Mouse (Mus musculus): ENCODE measurements at regions not wholly inside any gene's neighbourhood (a gene's known extent, or its start where the extent isn't known, plus 50 kb on each side); places are given as distances from the start of the nearest gene placed in this dataset.

DNA sequence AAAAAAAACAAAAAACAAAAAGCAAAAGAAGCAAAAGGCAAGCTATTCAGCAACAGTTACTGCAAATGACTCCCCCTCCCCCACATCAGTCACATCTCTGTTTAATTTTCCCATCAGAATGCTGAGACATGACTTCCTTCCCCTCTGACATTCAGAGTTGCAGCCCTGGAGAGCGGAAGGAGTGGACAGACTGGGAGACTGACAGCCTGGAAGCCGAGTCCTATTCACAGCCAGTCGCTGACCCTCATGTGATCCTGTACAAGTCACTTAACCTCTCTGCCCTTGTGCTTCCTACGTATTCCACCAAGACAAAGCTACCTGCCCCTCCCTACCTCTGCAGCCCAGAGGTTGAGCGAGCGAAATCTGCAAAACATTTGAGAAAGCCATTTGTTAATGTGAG lies 161.2 kb downstream of the Barhl2 start:
- Histone ChIP-seq H3K4me2 (no peak overlapping the region), H3K36me3 (ENCODE audit: control insufficient read depth, insufficient read depth, low read length) (no peaks in the 10 kb centered on the region), H3K27me3 (ENCODE audit: control insufficient read depth, insufficient read depth, low read length) (peaks cover 2% of the 10 kb centered on the region; the same call in 1 of the 2 replicates), H3K9ac (ENCODE audit: low read length) (no peak overlapping the region), H3K9me3 (ENCODE audit: control insufficient read depth, low read length) (no peaks in the 10 kb centered on the region), H3K4me1 (ENCODE audit: control insufficient read depth, insufficient read depth, low read length) (peaks cover 18% of the 10 kb centered on the region), H3K27ac (ENCODE audit: low read depth, low read length) (no peak overlapping the region), H3K4me3 (ENCODE audit: low read depth, low read length) (no peak overlapping the region)
- ATAC-seq (ENCODE audit: low FRiP score) (peak; percentile 67), DNase-seq (ENCODE audit: low spot score, missing footprints) (no peak)
- WGBS = 7% methylated on average over 6 of the region's 6 CpGs

DNA sequence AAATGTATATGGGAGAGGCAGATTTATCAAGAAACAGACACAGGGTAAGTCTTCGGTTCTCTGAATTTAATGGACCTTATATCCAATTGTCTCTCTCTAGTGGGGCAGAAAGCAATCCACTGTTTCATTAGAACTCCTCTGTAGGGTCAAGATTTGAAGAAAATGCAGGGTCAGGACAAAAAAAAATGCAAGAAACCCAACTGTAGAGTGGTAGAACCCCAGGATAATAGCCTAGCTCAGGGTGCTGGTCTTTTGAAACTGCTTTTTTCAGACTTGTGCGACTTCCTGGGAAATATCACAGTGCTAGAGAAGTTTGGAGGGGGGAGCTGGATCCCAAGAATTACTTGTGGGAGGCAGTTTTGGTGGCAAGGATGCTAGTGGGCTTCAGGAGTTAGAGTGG lies 162.0 kb downstream of the Barhl2 start:
- 20% methylated on average over 2 of the region's 2 CpGs for WGBS
- H3K27ac ChIP-seq (ENCODE audit: low read depth, low read length) = peak overlapping the region; percentile 17; the same call in 1 of the 2 replicates
- peaks cover 18% of the 10 kb centered on the region for H3K4me1 ChIP-seq (ENCODE audit: control insufficient read depth, insufficient read depth, low read length)
- ATAC-seq (ENCODE audit: low FRiP score) = peak; percentile 31; the same call in 1 of the 2 replicates
- no peak overlapping the region for H3K9ac ChIP-seq (ENCODE audit: low read length)
- H3K27me3 ChIP-seq (ENCODE audit: control insufficient read depth, insufficient read depth, low read length) = peaks cover 2% of the 10 kb centered on the region; the same call in 1 of the 2 replicates
- DNase-seq (ENCODE audit: low spot score, missing footprints) = peak; percentile 91
- H3K4me2 ChIP-seq = no peak overlapping the region
- H3K36me3 ChIP-seq (ENCODE audit: control insufficient read depth, insufficient read depth, low read length) = no peaks in the 10 kb centered on the region
- no peak overlapping the region for H3K4me3 ChIP-seq (ENCODE audit: low read depth, low read length)
- H3K9me3 ChIP-seq (ENCODE audit: control insufficient read depth, low read length) = no peaks in the 10 kb centered on the region

DNA sequence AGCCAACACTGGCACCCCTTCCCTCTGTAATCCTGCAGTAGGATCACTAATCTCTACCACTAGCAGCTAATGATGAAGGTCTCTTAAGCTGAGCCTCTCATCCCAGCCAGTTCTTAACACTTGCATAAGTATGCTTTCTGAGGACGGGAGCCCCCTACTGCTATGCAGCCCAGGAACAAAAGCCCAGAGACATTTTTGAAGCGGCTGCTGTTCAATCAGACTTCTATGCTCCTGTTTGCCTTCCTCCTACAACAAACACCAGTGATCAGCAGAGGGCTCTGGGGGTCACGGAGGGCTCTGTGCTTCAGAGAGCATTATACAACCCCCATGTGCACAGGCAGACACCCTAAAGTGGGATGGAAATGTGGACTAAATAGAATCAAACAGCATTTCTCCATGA lies 162.4 kb downstream of the Barhl2 start:
- H3K27me3 ChIP-seq (ENCODE audit: control insufficient read depth, insufficient read depth, low read length) = peaks cover 2% of the 10 kb centered on the region; the same call in 1 of the 2 replicates
- ATAC-seq (ENCODE audit: low FRiP score) = peak; percentile 82
- DNase-seq (ENCODE audit: low spot score, missing footprints) = no peak
- no peak overlapping the region for H3K4me2 ChIP-seq
- peaks cover 18% of the 10 kb centered on the region for H3K4me1 ChIP-seq (ENCODE audit: control insufficient read depth, insufficient read depth, low read length)
- H3K9me3 ChIP-seq (ENCODE audit: control insufficient read depth, low read length) = no peaks in the 10 kb centered on the region
- WGBS = 0% methylated on average over 3 of the region's 3 CpGs
- H3K4me3 ChIP-seq (ENCODE audit: low read depth, low read length) = no peak overlapping the region
- no peak overlapping the region for H3K9ac ChIP-seq (ENCODE audit: low read length)
- no peak overlapping the region for H3K27ac ChIP-seq (ENCODE audit: low read depth, low read length)
- H3K36me3 ChIP-seq (ENCODE audit: control insufficient read depth, insufficient read depth, low read length) = no peaks in the 10 kb centered on the region

- Histone ChIP-seq H3K9me3 (ENCODE audit: control insufficient read depth, low read length) (no peaks in the 10 kb centered on the region), H3K4me1 (ENCODE audit: control insufficient read depth, insufficient read depth, low read length) (peaks cover 18% of the 10 kb centered on the region), H3K9ac (ENCODE audit: low read length) (no peak overlapping the region), H3K27me3 (ENCODE audit: control insufficient read depth, insufficient read depth, low read length) (0 out of 2 replicates have a peak, but pooled peaks cover 2% of the 10 kb centered on the region), H3K27ac (ENCODE audit: low read depth, low read length) (no peak overlapping the region), H3K4me3 (ENCODE audit: low read depth, low read length) (no peak overlapping the region), H3K4me2 (no peak overlapping the region), H3K36me3 (ENCODE audit: control insufficient read depth, insufficient read depth, low read length) (no peaks in the 10 kb centered on the region)
- 79% methylated on average over 16 of the region's 16 CpGs for WGBS
- ATAC-seq (ENCODE audit: low FRiP score) (no peak), DNase-seq (ENCODE audit: low spot score, missing footprints) (peak; percentile 77)
Observed at GRCm38 (mm10) chr5:106292387-106293229, 165.4 kb downstream of the Barhl2 start.

- peak; percentile 78 for DNase-seq (ENCODE audit: low spot score, missing footprints)
- H3K4me3 ChIP-seq (ENCODE audit: low read depth, low read length) = no peak overlapping the region
- H3K4me1 ChIP-seq (ENCODE audit: control insufficient read depth, insufficient read depth, low read length) = peaks cover 4% of the 10 kb centered on the region
- WGBS = 2% methylated on average over 4 of the region's 4 CpGs
- no peak overlapping the region for H3K27ac ChIP-seq (ENCODE audit: low read depth, low read length)
- H3K36me3 ChIP-seq (ENCODE audit: control insufficient read depth, insufficient read depth, low read length) = no peaks in the 10 kb centered on the region
- no peaks in the 10 kb centered on the region for H3K9me3 ChIP-seq (ENCODE audit: control insufficient read depth, low read length)
- H3K27me3 ChIP-seq (ENCODE audit: control insufficient read depth, insufficient read depth, low read length) = no peaks in the 10 kb centered on the region
- H3K9ac ChIP-seq (ENCODE audit: low read length) = no peak overlapping the region
- no peak for ATAC-seq (ENCODE audit: low FRiP score)
- H3K4me2 ChIP-seq = no peak overlapping the region; the same call in 1 of the 2 replicates
Observed at GRCm38 (mm10) chr5:106285152-106285551, 172.8 kb downstream of the Barhl2 start.

GRCm38 (mm10) chr5:106284731-106285130 lies 173.2 kb downstream of the Barhl2 start:
- H3K4me1 ChIP-seq (ENCODE audit: control insufficient read depth, insufficient read depth, low read length) = peaks cover 4% of the 10 kb centered on the region
- 12% methylated on average over 9 of the region's 9 CpGs for WGBS
- no peaks in the 10 kb centered on the region for H3K27me3 ChIP-seq (ENCODE audit: control insufficient read depth, insufficient read depth, low read length)
- no peaks in the 10 kb centered on the region for H3K36me3 ChIP-seq (ENCODE audit: control insufficient read depth, insufficient read depth, low read length)
- H3K4me3 ChIP-seq (ENCODE audit: low read depth, low read length) = no peak overlapping the region
- H3K27ac ChIP-seq (ENCODE audit: low read depth, low read length) = no peak overlapping the region
- no peak overlapping the region; the same call in 1 of the 2 replicates for H3K4me2 ChIP-seq
- no peaks in the 10 kb centered on the region; the same call in 1 of the 2 replicates for H3K9me3 ChIP-seq (ENCODE audit: control insufficient read depth, low read length)
- DNase-seq (ENCODE audit: low spot score, missing footprints) (no peak), ATAC-seq (ENCODE audit: low FRiP score) (no peak)
- H3K9ac ChIP-seq (ENCODE audit: low read length) = no peak overlapping the region

DNA sequence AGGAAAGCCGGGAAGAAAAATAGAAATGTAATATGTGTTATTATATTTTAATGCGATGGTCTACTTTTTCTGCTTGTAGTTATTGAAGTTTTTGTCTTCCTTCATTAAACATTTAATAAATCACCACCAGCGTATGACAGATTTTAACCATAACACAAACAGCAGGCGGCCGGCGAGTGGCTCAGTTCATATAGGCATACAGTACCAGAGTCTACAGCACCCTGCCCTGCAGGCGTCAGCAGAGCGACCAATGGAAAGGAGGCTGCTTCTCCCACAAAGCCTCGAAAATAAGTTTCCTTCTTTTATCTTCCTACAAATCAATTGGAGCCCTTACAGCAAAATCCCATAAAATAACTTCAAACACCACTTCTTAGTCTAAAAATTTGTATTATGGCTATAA lies 175.3 kb downstream of the Barhl2 start:
- Histone ChIP-seq H3K9ac (ENCODE audit: low read length) (no peak overlapping the region), H3K9me3 (ENCODE audit: control insufficient read depth, low read length) (no peaks in the 10 kb centered on the region; the same call in 1 of the 2 replicates), H3K4me3 (ENCODE audit: low read depth, low read length) (no peak overlapping the region), H3K36me3 (ENCODE audit: control insufficient read depth, insufficient read depth, low read length) (no peaks in the 10 kb centered on the region), H3K27me3 (ENCODE audit: control insufficient read depth, insufficient read depth, low read length) (no peaks in the 10 kb centered on the region), H3K4me2 (no peak overlapping the region), H3K4me1 (ENCODE audit: control insufficient read depth, insufficient read depth, low read length) (peaks cover 4% of the 10 kb centered on the region), H3K27ac (ENCODE audit: low read depth, low read length) (no peak overlapping the region)
- DNase-seq (ENCODE audit: low spot score, missing footprints) = peak; percentile 54
- ATAC-seq (ENCODE audit: low FRiP score) = no peak
- 88% methylated on average over 9 of the region's 9 CpGs for WGBS

GRCm38 (mm10) chr5:106277786-106278185 lies 180.2 kb downstream of the Barhl2 start:
- peaks cover 4% of the 10 kb centered on the region; the same call in 1 of the 2 replicates for H3K4me1 ChIP-seq (ENCODE audit: control insufficient read depth, insufficient read depth, low read length)
- ATAC-seq (ENCODE audit: low FRiP score) = no peak
- H3K9me3 ChIP-seq (ENCODE audit: control insufficient read depth, low read length) = no peaks in the 10 kb centered on the region; the same call in 1 of the 2 replicates
- peak; percentile 60 for DNase-seq (ENCODE audit: low spot score, missing footprints)
- no peaks in the 10 kb centered on the region for H3K27me3 ChIP-seq (ENCODE audit: control insufficient read depth, insufficient read depth, low read length)
- no peak overlapping the region for H3K4me2 ChIP-seq
- no peak overlapping the region for H3K9ac ChIP-seq (ENCODE audit: low read length)
- no peaks in the 10 kb centered on the region for H3K36me3 ChIP-seq (ENCODE audit: control insufficient read depth, insufficient read depth, low read length)
- H3K4me3 ChIP-seq (ENCODE audit: low read depth, low read length) = no peak overlapping the region
- WGBS = 90% methylated on average over 8 of the region's 8 CpGs
- no peak overlapping the region for H3K27ac ChIP-seq (ENCODE audit: low read depth, low read length)

- H3K4me1 ChIP-seq (ENCODE audit: control insufficient read depth, insufficient read depth, low read length) = peaks cover 4% of the 10 kb centered on the region; the same call in 1 of the 2 replicates
- no peaks in the 10 kb centered on the region for H3K27me3 ChIP-seq (ENCODE audit: control insufficient read depth, insufficient read depth, low read length)
- no peak overlapping the region for H3K4me2 ChIP-seq
- WGBS = 80% methylated on average over 9 of the region's 9 CpGs
- no peak overlapping the region for H3K9ac ChIP-seq (ENCODE audit: low read length)
- no peaks in the 10 kb centered on the region; the same call in 1 of the 2 replicates for H3K9me3 ChIP-seq (ENCODE audit: control insufficient read depth, low read length)
- no peak overlapping the region for H3K4me3 ChIP-seq (ENCODE audit: low read depth, low read length)
- H3K27ac ChIP-seq (ENCODE audit: low read depth, low read length) = no peak overlapping the region
- DNase-seq (ENCODE audit: low spot score, missing footprints) = peak; percentile 68
- ATAC-seq (ENCODE audit: low FRiP score) = no peak
- no peaks in the 10 kb centered on the region for H3K36me3 ChIP-seq (ENCODE audit: control insufficient read depth, insufficient read depth, low read length)
Observed at GRCm38 (mm10) chr5:106277231-106277630, 180.7 kb downstream of the Barhl2 start.

Measured in midbrain, embryonic 11.5 days (tissue).